16 mouse cellular contexts compared by ENCODE assay signal in the genomic region with DNA sequence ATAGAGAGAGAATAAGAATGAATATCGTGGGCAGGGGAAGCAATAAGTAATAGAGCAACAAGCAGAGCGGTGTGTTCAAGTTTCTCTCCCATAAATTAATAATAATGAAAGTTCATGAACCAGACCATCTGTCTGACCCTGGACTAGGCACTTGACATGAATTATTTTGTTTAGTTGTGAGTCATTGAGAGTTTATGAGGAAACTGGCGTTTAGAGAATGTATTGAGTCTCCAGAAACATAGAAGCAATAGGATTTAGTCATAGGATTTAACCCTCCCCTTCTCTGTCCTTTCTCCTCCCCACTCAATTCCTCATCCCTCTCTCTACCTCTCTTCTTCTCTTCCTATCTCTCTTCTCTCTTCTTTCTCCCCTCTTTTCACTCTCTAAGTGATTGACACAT.
"Had no signal": no experiment of that assay in that cellular context is flagged by ENCODE, and none has a peak within 500 bp of the region (broad histone marks: within the 10 kb centered on the region; RNA-seq: fewer than 3 reads in every experiment).

No protein-coding gene starts in this region.

- H3K4me1 ChIP-seq: neural tube, embryonic 15.5 days; stomach, embryonic 15.5 days had no signal

- H3K4me3 ChIP-seq: neural tube, embryonic 13.5 days; neural tube, embryonic 15.5 days; stomach, embryonic 15.5 days had no signal

- H3K27ac ChIP-seq: neural tube, embryonic 13.5 days; neural tube, embryonic 15.5 days; stomach, embryonic 15.5 days; stomach, postnatal 0 days had no signal

- H3K36me3 ChIP-seq: neural tube, embryonic 13.5 days; neural tube, embryonic 15.5 days; stomach, embryonic 15.5 days had no signal

- H3K9me3 ChIP-seq: neural tube, embryonic 13.5 days; neural tube, embryonic 15.5 days; stomach, embryonic 15.5 days had no signal

- DNase-seq: retina, postnatal 1 day; right cerebral cortex, adult 18-20 months; right cerebral cortex, postnatal 14 days; right cerebral cortex, postnatal 25 days; right cerebral cortex, postnatal 4 days; spleen, adult 18-20 months; thymus, adult 18-20 months; thymus, adult 2 months; thymus, postnatal 14 days; thymus, postnatal 25 days; thymus, postnatal 36 days; thymus, postnatal 4 days had no signal

- H3K4me2 ChIP-seq: neural tube, embryonic 13.5 days; neural tube, embryonic 15.5 days; stomach, embryonic 15.5 days had no signal

- H3K27me3 ChIP-seq: neural tube, embryonic 13.5 days; neural tube, embryonic 15.5 days; stomach, embryonic 15.5 days had no signal

- H3K9ac ChIP-seq: neural tube, embryonic 13.5 days; neural tube, embryonic 15.5 days; stomach, embryonic 15.5 days had no signal
